Mouse (Mus musculus): Measurements from ENCODE around the gene B4galnt4. TPM values are rescaled to one million over a fixed set of nuclear protein-coding genes. Genes with fewer than 3 reads are reported as not detected.

B4galnt4 gene
- 0.56 TPM in 1 of 2 replicates, not detected in the other for polyA plus RNA-seq (2015; fragmentation: Nextera tagmentation; extraction: Ambion mirVana)

GRCm38 (mm10) chr7:141060426-141061242, at the start of gene B4galnt4:
TSS of gene B4galnt4 (plus strand) at chr7:141061104.

GRCm38 (mm10) chr7:141017824-141018223, 43.1 kb upstream of the B4galnt4 start, which contains the start of gene Ifitm6:
TSS of gene Ifitm6 (minus strand) at chr7:141017924.

GRCm38 (mm10) chr7:141028831-141029230, 32.1 kb upstream of the B4galnt4 start, which contains the start of gene Gm17387:
TSS of gene Gm17387 (plus strand) at chr7:141029131.

GRCm38 (mm10) chr7:141077841-141078240, 16.9 kb downstream of the B4galnt4 start, which contains the start of gene Pkp3:
TSS of gene Pkp3 (plus strand) at chr7:141078218.

GRCm38 (mm10) chr7:141099911-141100691, 39.2 kb downstream of the B4galnt4 start, which contains the start of gene Sigirr:
TSS of gene Sigirr (minus strand) at chr7:141100572.

GRCm38 (mm10) chr7:141117636-141118035, 56.7 kb downstream of the B4galnt4 start, which contains the start of gene Ano9:
TSS of gene Ano9 (minus strand) at chr7:141117806.

Other genes with a start within 250 kb of the B4galnt4 start
- 0.11 and 0.14 TPM in 2 replicates for gene Zfp941, start 238.9 kb upstream of the B4galnt4 start, polyA plus RNA-seq (2015; fragmentation: Nextera tagmentation; extraction: Ambion mirVana)
- gene Urah, start 226.1 kb upstream of the B4galnt4 start, polyA plus RNA-seq (2015; fragmentation: Nextera tagmentation; extraction: Ambion mirVana) = 5.0 TPM in 1 of 2 replicates, not detected in the other
- gene Scgb1c1, start 215.6 kb upstream of the B4galnt4 start, polyA plus RNA-seq (2015; fragmentation: Nextera tagmentation; extraction: Ambion mirVana) = not detected in 2 replicates
- gene Odf3, start 213.3 kb upstream of the B4galnt4 start, polyA plus RNA-seq (2015; fragmentation: Nextera tagmentation; extraction: Ambion mirVana) = not detected in 2 replicates
- not detected in 2 replicates for gene Gm45785, start 204.8 kb upstream of the B4galnt4 start, polyA plus RNA-seq (2015; fragmentation: Nextera tagmentation; extraction: Ambion mirVana)
- 40.2 and 42.3 TPM in 2 replicates for gene Ric8a, start 204.1 kb upstream of the B4galnt4 start, polyA plus RNA-seq (2015; fragmentation: Nextera tagmentation; extraction: Ambion mirVana)
- gene Bet1l, start 203.5 kb upstream of the B4galnt4 start, polyA plus RNA-seq (2015; fragmentation: Nextera tagmentation; extraction: Ambion mirVana) = 35.0 and 37.4 TPM in 2 replicates
- 170 and 182 TPM in 2 replicates for gene Psmd13, start 179.1 kb upstream of the B4galnt4 start, polyA plus RNA-seq (2015; fragmentation: Nextera tagmentation; extraction: Ambion mirVana)
- gene Sirt3, start 178.8 kb upstream of the B4galnt4 start, polyA plus RNA-seq (2015; fragmentation: Nextera tagmentation; extraction: Ambion mirVana) = 28.6 and 32.3 TPM in 2 replicates
- 998 and 1,212 TPM in 2 replicates for gene Cox8b, start 160.7 kb upstream of the B4galnt4 start, polyA plus RNA-seq (2015; fragmentation: Nextera tagmentation; extraction: Ambion mirVana)
- gene Nlrp6, start 140.2 kb upstream of the B4galnt4 start, polyA plus RNA-seq (2015; fragmentation: Nextera tagmentation; extraction: Ambion mirVana) = 0.02 and 0.06 TPM in 2 replicates
- gene Pgghg, start 119.7 kb upstream of the B4galnt4 start, polyA plus RNA-seq (2015; fragmentation: Nextera tagmentation; extraction: Ambion mirVana) = 8.7 and 9.2 TPM in 2 replicates
- 1.2 and 2.4 TPM in 2 replicates for gene Ifitm5, start 110.8 kb upstream of the B4galnt4 start, polyA plus RNA-seq (2015; fragmentation: Nextera tagmentation; extraction: Ambion mirVana)
- gene Gm45717, start 105.2 kb upstream of the B4galnt4 start, polyA plus RNA-seq (2015; fragmentation: Nextera tagmentation; extraction: Ambion mirVana) = not detected in 2 replicates
- 680 and 694 TPM in 2 replicates for gene Ifitm2, start 105.1 kb upstream of the B4galnt4 start, polyA plus RNA-seq (2015; fragmentation: Nextera tagmentation; extraction: Ambion mirVana)
- gene Ifitm1, start 93.9 kb upstream of the B4galnt4 start, polyA plus RNA-seq (2015; fragmentation: Nextera tagmentation; extraction: Ambion mirVana) = 12.1 and 16.9 TPM in 2 replicates
- 250 and 252 TPM in 2 replicates for gene Ifitm3, start 50.3 kb upstream of the B4galnt4 start, polyA plus RNA-seq (2015; fragmentation: Nextera tagmentation; extraction: Ambion mirVana)
- 0.56 and 1.0 TPM in 2 replicates for gene Ifitm6, start 43.2 kb upstream of the B4galnt4 start, polyA plus RNA-seq (2015; fragmentation: Nextera tagmentation; extraction: Ambion mirVana)
- not detected in 2 replicates for gene Gm17387, start 32.0 kb upstream of the B4galnt4 start, polyA plus RNA-seq (2015; fragmentation: Nextera tagmentation; extraction: Ambion mirVana)
- gene Pkp3, start 17.1 kb downstream of the B4galnt4 start, polyA plus RNA-seq (2015; fragmentation: Nextera tagmentation; extraction: Ambion mirVana) = 0.46 and 4.1 TPM in 2 replicates
- gene Sigirr, start 39.5 kb downstream of the B4galnt4 start, polyA plus RNA-seq (2015; fragmentation: Nextera tagmentation; extraction: Ambion mirVana) = 2.8 and 3.8 TPM in 2 replicates
- 0.93 TPM in 1 of 2 replicates, not detected in the other for gene Ano9, start 56.7 kb downstream of the B4galnt4 start, polyA plus RNA-seq (2015; fragmentation: Nextera tagmentation; extraction: Ambion mirVana)
- 29.8 and 34.4 TPM in 2 replicates for gene Ptdss2, start 61.3 kb downstream of the B4galnt4 start, polyA plus RNA-seq (2015; fragmentation: Nextera tagmentation; extraction: Ambion mirVana)
- gene Rnh1, start 111.8 kb downstream of the B4galnt4 start, polyA plus RNA-seq (2015; fragmentation: Nextera tagmentation; extraction: Ambion mirVana) = 80.7 and 92.6 TPM in 2 replicates
- gene Hras, start 132.9 kb downstream of the B4galnt4 start, polyA plus RNA-seq (2015; fragmentation: Nextera tagmentation; extraction: Ambion mirVana) = 168 and 179 TPM in 2 replicates
- 2.4 and 3.6 TPM in 2 replicates for gene Lrrc56, start 133.1 kb downstream of the B4galnt4 start, polyA plus RNA-seq (2015; fragmentation: Nextera tagmentation; extraction: Ambion mirVana)
- 0.18 TPM in 1 of 2 replicates, not detected in the other for gene Lmntd2, start 153.0 kb downstream of the B4galnt4 start, polyA plus RNA-seq (2015; fragmentation: Nextera tagmentation; extraction: Ambion mirVana)
- 26.0 and 26.8 TPM in 2 replicates for gene Rassf7, start 154.8 kb downstream of the B4galnt4 start, polyA plus RNA-seq (2015; fragmentation: Nextera tagmentation; extraction: Ambion mirVana)
- 18.7 and 20.2 TPM in 2 replicates for gene Phrf1, start 167.7 kb downstream of the B4galnt4 start, polyA plus RNA-seq (2015; fragmentation: Nextera tagmentation; extraction: Ambion mirVana)
- gene Irf7, start 205.4 kb downstream of the B4galnt4 start, polyA plus RNA-seq (2015; fragmentation: Nextera tagmentation; extraction: Ambion mirVana) = 7.6 and 9.4 TPM in 2 replicates
- gene Cdhr5, start 215.7 kb downstream of the B4galnt4 start, polyA plus RNA-seq (2015; fragmentation: Nextera tagmentation; extraction: Ambion mirVana) = 1.9 and 2.4 TPM in 2 replicates
- gene Sct, start 218.0 kb downstream of the B4galnt4 start, polyA plus RNA-seq (2015; fragmentation: Nextera tagmentation; extraction: Ambion mirVana) = 7.2 and 11.2 TPM in 2 replicates
- 0.23 and 0.56 TPM in 2 replicates for gene Drd4, start 230.9 kb downstream of the B4galnt4 start, polyA plus RNA-seq (2015; fragmentation: Nextera tagmentation; extraction: Ambion mirVana)